Mouse (Mus musculus) kidney, embryonic 15.5 days (tissue): ENCODE results near the gene Ptprg. TPM values are rescaled to one million over a fixed set of nuclear protein-coding genes. Genes with fewer than 3 reads are reported as not detected.

Source experiments
- ATAC-seq: fragments of 200-750 bp; cut with Nextera tagmentation; replicated peaks from 2 replicates; pipeline ENCODE4 v1.8.0; 2017; ENCODE audit warnings: moderate TSS enrichment; ENCODE audit not compliant: low FRiP score
- H3K27ac ChIP-seq: fragments of 300-500 bp; sonication (generic); 2 replicates; pipeline ENCODE4 v1.5.1; 2015; ENCODE audit warnings: mild to moderate bottlenecking, inconsistent platforms
- H3K27me3 ChIP-seq: fragments of 300-500 bp; sonication (generic); 2 replicates; pipeline ENCODE4 v1.6.1; 2015; ENCODE audit warnings: inconsistent platforms
- H3K36me3 ChIP-seq: fragments of 300-500 bp; sonication (generic); 2 replicates; pipeline ENCODE4 v1.6.1; 2015; ENCODE audit warnings: inconsistent platforms
- H3K4me1 ChIP-seq: fragments of 300-500 bp; sonication (generic); 2 replicates; pipeline ENCODE4 v1.6.1; 2015; ENCODE audit warnings: inconsistent platforms
- H3K4me2 ChIP-seq: fragments of 300-500 bp; sonication (generic); 2 replicates; pipeline ENCODE4 v1.6.1; 2015; ENCODE audit warnings: moderate library complexity, mild to moderate bottlenecking, inconsistent platforms
- H3K4me3 ChIP-seq: fragments of 300-500 bp; sonication (generic); replicated peaks from 2 replicates; pipeline ENCODE4 v1.5.1; 2015; ENCODE audit warnings: mild to moderate bottlenecking, inconsistent platforms
- H3K9ac ChIP-seq: fragments of 300-500 bp; sonication (generic); 2 replicates; pipeline ENCODE4 v1.6.1; 2015; ENCODE audit warnings: mild to moderate bottlenecking, inconsistent platforms
- H3K9me3 ChIP-seq: fragments of 300-500 bp; sonication (generic); replicated peaks from 2 replicates; pipeline ENCODE4 v1.6.1; 2016; ENCODE audit warnings: inconsistent platforms
- whole genome bisulfite sequencing: fragments of 180-500 bp; shearing (Covaris S2); methylation state at CpG from one replicate; pipeline ENCODE4 v1.1.7; 2015; ENCODE audit warnings: mixed read lengths; 5-methylcytosine and 5-hydroxymethylcytosine counted together
- polyA plus RNA-seq: library from polyadenylated mRNA; unstranded; fragments of >200 nt; fragmentation: Nextera tagmentation; extraction: Ambion mirVana; gene quantifications from 2 replicates; pipeline ENCODE4 v1.2.1, GENCODE M21; 2015

Gene Ptprg
- polyA plus RNA-seq, 1 experiment from 2014 or later: 40.4 TPM

DNA sequence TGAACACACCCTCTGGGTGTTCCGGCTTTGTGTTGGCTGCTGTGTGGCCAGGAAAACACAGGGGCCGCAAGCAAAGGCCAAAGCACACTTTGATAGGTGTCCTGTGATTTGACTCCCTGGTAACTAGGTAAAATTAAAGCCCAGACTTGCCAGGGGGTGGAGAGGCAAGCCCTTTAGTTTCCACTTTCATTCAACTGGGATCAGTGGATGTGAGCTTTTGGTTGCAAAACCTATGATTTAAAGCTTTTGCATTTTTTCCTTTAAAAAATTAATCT lies 551.8 kb downstream of the Ptprg start:
- Histone ChIP-seq H3K27ac (peak overlapping the region; percentile 28), H3K9ac (no peak overlapping the region), H3K27me3 (no peaks in the 10 kb centered on the region), H3K4me3 (no peak overlapping the region), H3K36me3 (no peaks in the 10 kb centered on the region), H3K4me1 (peaks cover 23% of the 10 kb centered on the region), H3K9me3 (no peaks in the 10 kb centered on the region), H3K4me2 (no peak overlapping the region)
- WGBS: 68% methylated on average over 2 of the region's 2 CpGs
- no peak for ATAC-seq

GRCm38 (mm10) chr14:12105593-12105992 lies 552.3 kb downstream of the Ptprg start:
- H3K4me3 ChIP-seq: no peak overlapping the region
- H3K4me1 ChIP-seq: peaks cover 18% of the 10 kb centered on the region
- no peak overlapping the region for H3K4me2 ChIP-seq
- H3K36me3 ChIP-seq: no peaks in the 10 kb centered on the region
- no peak overlapping the region for H3K9ac ChIP-seq
- H3K27me3 ChIP-seq: no peaks in the 10 kb centered on the region
- no peaks in the 10 kb centered on the region for H3K9me3 ChIP-seq
- no peak overlapping the region for H3K27ac ChIP-seq
- no peak for ATAC-seq
- WGBS: 78% methylated on average over 3 of the region's 3 CpGs

- Histone ChIP-seq H3K4me3 (no peak overlapping the region), H3K9me3 (no peaks in the 10 kb centered on the region), H3K4me1 (peaks cover 23% of the 10 kb centered on the region), H3K36me3 (0 out of 2 replicates have a peak, but pooled peaks cover 3% of the 10 kb centered on the region), H3K9ac (no peak overlapping the region), H3K4me2 (no peak overlapping the region), H3K27ac (no peak overlapping the region), H3K27me3 (no peaks in the 10 kb centered on the region)
- WGBS: 45% methylated on average over 7 of the region's 7 CpGs
- 0 out of 2 replicates have a peak, but pooled peaks have one; percentile 59 for ATAC-seq
Observed at GRCm38 (mm10) chr14:12107459-12107858, 554.1 kb downstream of the Ptprg start.

GRCm38 (mm10) chr14:12107991-12108390 lies 554.7 kb downstream of the Ptprg start:
- WGBS: 41% methylated on average over 7 of the region's 7 CpGs
- H3K4me3 ChIP-seq: no peak overlapping the region
- no peak for ATAC-seq

DNA sequence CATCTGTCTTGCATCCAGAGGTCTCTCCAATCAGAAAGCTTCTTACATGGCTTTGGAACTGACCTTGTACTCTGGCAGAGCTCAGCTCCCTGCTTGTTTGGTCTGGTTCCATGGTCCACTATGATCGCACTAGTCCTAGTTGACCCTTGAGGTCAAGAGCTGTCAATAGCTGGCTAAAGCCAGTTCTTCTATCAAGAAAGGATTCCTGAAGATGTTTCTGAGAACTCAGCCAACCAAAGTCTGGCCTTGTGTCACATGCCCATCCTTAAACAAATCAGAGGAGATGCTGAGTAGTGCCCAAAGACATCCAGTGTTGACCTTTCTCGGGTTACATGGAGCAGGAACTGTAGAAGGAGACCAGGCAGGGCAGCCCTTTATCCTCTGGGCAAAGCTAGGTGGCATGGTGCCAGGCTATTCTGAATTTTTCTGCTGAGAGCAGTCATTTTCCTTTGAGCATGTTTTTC lies 559.2 kb downstream of the Ptprg start:
- no peak overlapping the region for H3K4me2 ChIP-seq
- no peak overlapping the region for H3K27ac ChIP-seq
- H3K36me3 ChIP-seq: 0 out of 2 replicates have a peak, but pooled peaks cover 3% of the 10 kb centered on the region
- peak; percentile 61; the same call in 1 of the 2 replicates for ATAC-seq
- no peaks in the 10 kb centered on the region for H3K27me3 ChIP-seq
- H3K9me3 ChIP-seq: no peaks in the 10 kb centered on the region
- no peak overlapping the region for H3K9ac ChIP-seq
- no peak overlapping the region for H3K4me3 ChIP-seq
- 58% methylated on average over 2 of the region's 2 CpGs for WGBS
- peaks cover 27% of the 10 kb centered on the region for H3K4me1 ChIP-seq

More at GRCm38 (mm10) chr14:12107991-12108390, 554.7 kb downstream of the Ptprg start:
- H3K36me3 ChIP-seq: 0 out of 2 replicates have a peak, but pooled peaks cover 3% of the 10 kb centered on the region
- H3K27ac ChIP-seq: no peak overlapping the region
- H3K9me3 ChIP-seq: no peaks in the 10 kb centered on the region
- H3K4me1 ChIP-seq: peaks cover 25% of the 10 kb centered on the region
- H3K27me3 ChIP-seq: no peaks in the 10 kb centered on the region
- no peak overlapping the region for H3K4me2 ChIP-seq
- H3K9ac ChIP-seq: no peak overlapping the region

DNA sequence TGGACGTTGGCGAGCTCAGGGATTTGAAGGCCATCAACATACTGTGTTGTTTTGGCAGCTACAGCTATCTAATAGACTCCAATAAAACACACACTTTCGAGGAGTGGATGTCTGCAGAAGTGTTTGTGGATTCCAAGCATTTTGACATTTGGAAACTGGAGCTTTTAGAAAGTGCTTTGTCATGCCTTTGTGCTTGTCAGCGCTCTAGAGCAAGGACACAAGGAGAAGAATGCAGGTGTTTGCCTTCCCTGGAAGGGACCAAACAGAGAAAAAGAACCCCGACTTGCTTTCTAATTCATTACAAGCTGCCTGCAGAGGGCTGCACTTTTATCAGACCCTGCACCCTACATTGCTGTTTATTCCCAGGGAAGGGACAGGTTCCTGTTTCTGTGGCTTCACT lies 560.0 kb downstream of the Ptprg start:
- H3K27ac ChIP-seq: no peak overlapping the region
- H3K27me3 ChIP-seq: no peaks in the 10 kb centered on the region
- no peak overlapping the region for H3K4me3 ChIP-seq
- H3K9ac ChIP-seq: no peak overlapping the region
- H3K36me3 ChIP-seq: 0 out of 2 replicates have a peak, but pooled peaks cover 3% of the 10 kb centered on the region
- WGBS: 69% methylated on average over 5 of the region's 5 CpGs
- no peak for ATAC-seq
- no peak overlapping the region for H3K4me2 ChIP-seq
- H3K4me1 ChIP-seq: peaks cover 22% of the 10 kb centered on the region
- no peaks in the 10 kb centered on the region for H3K9me3 ChIP-seq

GRCm38 (mm10) chr14:12114016-12114415 lies 560.7 kb downstream of the Ptprg start:
- H3K27me3 ChIP-seq: no peaks in the 10 kb centered on the region
- no peak overlapping the region for H3K4me3 ChIP-seq
- no peak overlapping the region for H3K9ac ChIP-seq
- no peak overlapping the region for H3K4me2 ChIP-seq
- no peak overlapping the region for H3K27ac ChIP-seq
- peaks cover 22% of the 10 kb centered on the region for H3K4me1 ChIP-seq
- 61% methylated on average over 6 of the region's 6 CpGs for WGBS
- 0 out of 2 replicates have a peak, but pooled peaks cover 3% of the 10 kb centered on the region for H3K36me3 ChIP-seq
- no peak for ATAC-seq
- H3K9me3 ChIP-seq: no peaks in the 10 kb centered on the region

DNA sequence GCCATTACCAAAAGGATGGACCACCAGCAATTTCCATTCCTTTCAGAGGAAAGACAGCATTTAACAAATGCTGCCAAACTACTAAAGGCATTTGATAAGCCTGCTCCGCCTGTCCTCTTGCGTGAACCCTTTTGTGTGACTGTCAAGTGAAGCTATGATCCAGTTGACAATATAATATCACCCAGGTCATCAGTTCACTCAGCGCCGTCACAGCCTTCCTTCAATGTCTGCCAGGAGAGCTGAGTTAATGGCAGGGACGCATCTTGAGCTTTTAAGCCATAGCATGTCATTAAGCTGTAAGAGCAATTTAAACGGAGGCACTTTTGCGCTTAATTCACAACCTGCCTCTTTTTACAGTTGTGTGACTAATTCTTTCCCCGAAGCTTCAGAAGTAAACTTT lies 565.9 kb downstream of the Ptprg start:
- ATAC-seq: no peak
- no peaks in the 10 kb centered on the region for H3K9me3 ChIP-seq
- no peak overlapping the region for H3K4me3 ChIP-seq
- no peak overlapping the region for H3K9ac ChIP-seq
- H3K27me3 ChIP-seq: no peaks in the 10 kb centered on the region
- H3K4me1 ChIP-seq: no peaks in the 10 kb centered on the region
- H3K4me2 ChIP-seq: no peak overlapping the region
- peaks cover 9% of the 10 kb centered on the region for H3K36me3 ChIP-seq
- WGBS: 60% methylated on average over 8 of the region's 8 CpGs
- no peak overlapping the region for H3K27ac ChIP-seq

- H3K9me3 ChIP-seq: no peaks in the 10 kb centered on the region
- H3K27me3 ChIP-seq: no peaks in the 10 kb centered on the region
- H3K4me1 ChIP-seq: no peaks in the 10 kb centered on the region
- peaks cover 9% of the 10 kb centered on the region for H3K36me3 ChIP-seq
- no peak overlapping the region for H3K27ac ChIP-seq
- 94% methylated on average over 7 of the region's 7 CpGs for WGBS
- no peak for ATAC-seq
- no peak overlapping the region for H3K4me2 ChIP-seq
- H3K4me3 ChIP-seq: no peak overlapping the region
- no peak overlapping the region for H3K9ac ChIP-seq
Observed at GRCm38 (mm10) chr14:12121906-12122305, 568.6 kb downstream of the Ptprg start.

DNA sequence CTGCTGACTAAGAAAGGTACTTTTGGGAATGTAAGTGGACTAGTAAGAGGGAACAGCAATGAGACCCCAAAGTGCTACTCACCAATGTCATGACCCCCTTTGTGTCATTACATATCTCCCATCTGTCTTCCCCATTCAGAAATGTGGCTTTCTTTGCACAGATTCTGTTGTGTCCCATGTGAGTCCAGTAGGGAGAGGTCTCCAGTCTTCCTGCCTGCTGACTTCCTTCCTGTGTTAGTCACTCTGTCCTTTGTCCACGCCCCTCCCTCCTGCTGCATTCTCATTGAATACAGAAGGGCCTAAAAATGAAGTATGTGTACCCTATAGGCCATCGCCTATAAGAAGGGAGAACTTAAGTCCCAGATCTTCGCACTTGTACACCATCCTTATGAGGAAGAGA lies 571.4 kb downstream of the Ptprg start:
- no peak for ATAC-seq

GRCm38 (mm10) chr14:12127951-12128350 lies 574.6 kb downstream of the Ptprg start:
- H3K27me3 ChIP-seq: no peaks in the 10 kb centered on the region
- no peak overlapping the region for H3K9ac ChIP-seq
- H3K9me3 ChIP-seq: no peaks in the 10 kb centered on the region
- no peak overlapping the region for H3K27ac ChIP-seq
- H3K4me1 ChIP-seq: peaks cover 3% of the 10 kb centered on the region; the same call in 1 of the 2 replicates
- H3K4me3 ChIP-seq: no peak overlapping the region
- peaks cover 6% of the 10 kb centered on the region for H3K36me3 ChIP-seq
- WGBS: 95% methylated on average over 3 of the region's 3 CpGs
- no peak for ATAC-seq
- H3K4me2 ChIP-seq: no peak overlapping the region

More for the DNA sequence above, 571.4 kb downstream of the Ptprg start:
- Histone ChIP-seq H3K9me3 (no peaks in the 10 kb centered on the region), H3K4me3 (no peak overlapping the region), H3K9ac (no peak overlapping the region), H3K36me3 (peaks cover 9% of the 10 kb centered on the region), H3K27ac (no peak overlapping the region), H3K27me3 (no peaks in the 10 kb centered on the region), H3K4me2 (no peak overlapping the region), H3K4me1 (no peaks in the 10 kb centered on the region)
- 91% methylated on average over 3 of the region's 3 CpGs for WGBS

- Histone ChIP-seq H3K4me2 (no peak overlapping the region), H3K27ac (peak overlapping the region; percentile 32; the same call in 1 of the 2 replicates), H3K36me3 (no peaks in the 10 kb centered on the region), H3K4me1 (peaks cover 3% of the 10 kb centered on the region; the same call in 1 of the 2 replicates), H3K4me3 (no peak overlapping the region), H3K27me3 (no peaks in the 10 kb centered on the region), H3K9me3 (no peaks in the 10 kb centered on the region), H3K9ac (no peak overlapping the region)
- 50% methylated on average over 7 of the region's 7 CpGs for WGBS
- ATAC-seq: no peak; the same call in 1 of the 2 replicates
Observed at GRCm38 (mm10) chr14:12132046-12132615, 578.8 kb downstream of the Ptprg start.

DNA sequence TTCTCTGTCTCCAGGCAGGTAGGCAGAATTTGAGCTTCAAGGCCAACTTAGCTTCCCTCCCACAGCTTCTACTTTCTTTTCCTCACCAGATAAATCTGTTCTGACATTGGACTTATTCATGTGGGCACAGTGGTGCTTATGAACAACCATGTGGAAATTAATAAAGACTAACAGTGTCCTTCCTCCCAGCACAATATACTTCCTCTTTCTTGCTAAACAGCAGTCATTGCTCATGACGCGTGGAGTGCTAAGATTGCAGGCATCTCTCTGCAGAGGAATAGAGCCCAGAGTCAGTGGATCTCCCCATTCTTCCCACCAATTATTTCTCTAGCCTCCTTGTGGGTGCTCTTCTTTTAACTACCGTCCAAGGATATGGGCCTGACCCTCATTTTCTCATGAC lies 579.8 kb downstream of the Ptprg start:
- Histone ChIP-seq H3K27ac (no peak overlapping the region), H3K4me1 (peaks cover 3% of the 10 kb centered on the region; the same call in 1 of the 2 replicates), H3K9me3 (no peaks in the 10 kb centered on the region), H3K4me3 (no peak overlapping the region), H3K4me2 (no peak overlapping the region), H3K36me3 (peaks cover 5% of the 10 kb centered on the region; the same call in 1 of the 2 replicates), H3K9ac (no peak overlapping the region), H3K27me3 (no peaks in the 10 kb centered on the region)
- 77% methylated on average over 3 of the region's 3 CpGs for WGBS
- no peak for ATAC-seq
